Mouse (Mus musculus) G1E-ER4 (cell line): ENCODE data around the gene Khsrp. TPM values are rescaled to one million over a fixed set of nuclear protein-coding genes. Genes with fewer than 3 reads are reported as not detected.

ENCODE experiments used
- GATA1 ChIP-seq: IDR thresholded peaks from one replicate; pipeline ENCODE4 v1.8.0; 2012; ENCODE audit warnings: low read length, inconsistent platforms
- polyA plus RNA-seq: library from polyadenylated mRNA; stranded (reverse); fragments of >175 nt; gene quantifications from 2 replicates; pipeline ENCODE4 v1.2.3, GENCODE M21; 2012

Gene Khsrp
- polyA plus RNA-seq, 1 experiment: 209 TPM

GRCm38 (mm10) chr17:56976531-56977390 lies 54.6 kb downstream of the Khsrp start:
- no peak for TF ChIP-seq GATA1

GRCm38 (mm10) chr17:56975391-56975790 lies 55.9 kb downstream of the Khsrp start:
- no peak for TF ChIP-seq GATA1

- no peak for TF ChIP-seq GATA1
Observed at GRCm38 (mm10) chr17:56974708-56975240, 56.5 kb downstream of the Khsrp start.

GRCm38 (mm10) chr17:56973956-56974707 lies 57.2 kb downstream of the Khsrp start:
- TF ChIP-seq GATA1: no peak

Other genes with a start within 250 kb of the Khsrp start
- 27.4 and 31.2 TPM in 2 replicates for gene Rfx2, start 200.5 kb downstream of the Khsrp start, polyA plus RNA-seq
- gene Acsbg2, start 157.1 kb downstream of the Khsrp start, polyA plus RNA-seq: not detected in 2 replicates
- gene 1700061G19Rik, start 156.0 kb downstream of the Khsrp start, polyA plus RNA-seq: not detected in 2 replicates
- 76.7 and 99.5 TPM in 2 replicates for gene Mllt1, start 96.1 kb downstream of the Khsrp start, polyA plus RNA-seq
- gene Acer1, start 49.4 kb downstream of the Khsrp start, polyA plus RNA-seq: not detected in 2 replicates
- 185 and 272 TPM in 2 replicates for gene Clpp, start 41.2 kb downstream of the Khsrp start, polyA plus RNA-seq
- 51.6 and 80.9 TPM in 2 replicates for gene Alkbh7, start 34.2 kb downstream of the Khsrp start, polyA plus RNA-seq
- not detected in 2 replicates for gene Pspn, start 31.5 kb downstream of the Khsrp start, polyA plus RNA-seq
- gene Gtf2f1, start 20.2 kb downstream of the Khsrp start, polyA plus RNA-seq: 210 and 212 TPM in 2 replicates
- 0.04 TPM in 1 of 2 replicates, not detected in the other for gene Gm17949, start 20.1 kb downstream of the Khsrp start, polyA plus RNA-seq
- gene Slc25a41, start 10.1 kb upstream of the Khsrp start, polyA plus RNA-seq: not detected in 2 replicates
- gene Crb3, start 27.6 kb upstream of the Khsrp start, polyA plus RNA-seq: 0.12 and 0.19 TPM in 2 replicates
- gene Slc25a23, start 28.3 kb upstream of the Khsrp start, polyA plus RNA-seq: 22.4 and 24.4 TPM in 2 replicates
- gene Dennd1c, start 47.0 kb upstream of the Khsrp start, polyA plus RNA-seq: 4.7 and 5.7 TPM in 2 replicates
- not detected in 2 replicates for gene Tubb4a, start 56.3 kb upstream of the Khsrp start, polyA plus RNA-seq
- 1.8 and 2.5 TPM in 2 replicates for gene Tnfsf9, start 73.8 kb upstream of the Khsrp start, polyA plus RNA-seq
- not detected in 2 replicates for gene Cd70, start 118.3 kb upstream of the Khsrp start, polyA plus RNA-seq
- not detected in 2 replicates for gene Tnfsf14, start 162.7 kb upstream of the Khsrp start, polyA plus RNA-seq
- not detected in 2 replicates for gene C3, start 196.6 kb upstream of the Khsrp start, polyA plus RNA-seq
- gene Gpr108, start 216.9 kb upstream of the Khsrp start, polyA plus RNA-seq: 15.2 and 17.6 TPM in 2 replicates
- 13.9 and 14.8 TPM in 2 replicates for gene Trip10, start 217.9 kb upstream of the Khsrp start, polyA plus RNA-seq
- 38.8 and 39.8 TPM in 2 replicates for gene Vav1, start 247.6 kb upstream of the Khsrp start, polyA plus RNA-seq